Mouse (Mus musculus): Measurements from ENCODE around the gene Trmt2b. TPM values are rescaled to one million over a fixed set of nuclear protein-coding genes. Genes with fewer than 3 reads are reported as not detected.
"Not testable (repeated sequence)": the region's sequence is repeated elsewhere in the genome, so short reads cannot be mapped to it uniquely, and the experiment has no call there.

Gene Trmt2b
- total RNA-seq (2021), result 10 to 100 TPM; 39.7 to 56.7 TPM

DNA sequence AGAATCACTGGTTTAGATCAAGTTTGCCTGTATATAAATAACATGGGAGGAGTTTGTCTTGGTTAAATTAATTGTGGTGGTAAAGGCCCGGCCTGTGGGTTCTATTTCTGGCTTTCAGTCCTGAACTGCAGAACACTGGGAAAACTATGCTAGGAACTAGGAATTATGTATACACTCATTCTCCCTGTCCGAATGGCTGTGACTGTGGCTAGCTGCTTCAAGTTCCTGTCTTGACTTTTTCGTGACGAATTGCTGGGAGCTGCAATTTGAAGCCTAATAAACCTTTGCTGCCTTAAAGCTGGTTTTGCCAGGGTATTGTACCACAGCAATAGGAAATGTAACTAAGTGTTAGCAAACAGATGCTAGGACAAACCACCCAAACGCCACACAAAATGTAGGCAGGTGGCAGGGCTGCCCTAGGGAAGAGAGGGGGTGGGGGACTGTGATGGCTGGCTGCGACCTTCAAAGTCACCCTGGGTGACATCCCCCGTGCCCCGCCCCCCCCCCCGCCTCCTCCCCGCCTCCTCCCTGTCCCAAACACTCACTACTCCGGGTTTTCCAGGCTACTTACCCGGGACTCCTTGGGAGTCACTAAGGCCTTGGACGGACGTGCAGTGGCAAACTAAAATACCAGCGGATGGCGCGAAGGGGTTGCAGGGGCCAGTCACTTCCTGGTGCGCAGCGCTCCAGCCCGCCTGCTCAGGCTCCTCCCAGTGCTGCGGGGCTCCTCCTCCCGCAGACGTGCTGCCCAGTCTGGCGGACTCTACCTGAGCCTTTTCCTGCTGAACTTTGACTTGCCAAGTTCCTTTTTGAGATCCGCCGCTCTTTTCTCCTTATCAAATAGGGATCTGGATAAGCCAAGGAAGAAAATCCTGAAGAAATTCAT is at the start of gene Trmt2b:
TSS of gene Trmt2b (minus strand) at position 710 of the 886 bp plus-strand sequence.
- DNase-seq, result peak; percentile 67 to 68
- intact Hi-C loops (cut with DNase I), result loop anchor here (2.0 kb wide), 1 partner anchor 30 kb away; no protein-coding TSS in a partner anchor

DNA sequence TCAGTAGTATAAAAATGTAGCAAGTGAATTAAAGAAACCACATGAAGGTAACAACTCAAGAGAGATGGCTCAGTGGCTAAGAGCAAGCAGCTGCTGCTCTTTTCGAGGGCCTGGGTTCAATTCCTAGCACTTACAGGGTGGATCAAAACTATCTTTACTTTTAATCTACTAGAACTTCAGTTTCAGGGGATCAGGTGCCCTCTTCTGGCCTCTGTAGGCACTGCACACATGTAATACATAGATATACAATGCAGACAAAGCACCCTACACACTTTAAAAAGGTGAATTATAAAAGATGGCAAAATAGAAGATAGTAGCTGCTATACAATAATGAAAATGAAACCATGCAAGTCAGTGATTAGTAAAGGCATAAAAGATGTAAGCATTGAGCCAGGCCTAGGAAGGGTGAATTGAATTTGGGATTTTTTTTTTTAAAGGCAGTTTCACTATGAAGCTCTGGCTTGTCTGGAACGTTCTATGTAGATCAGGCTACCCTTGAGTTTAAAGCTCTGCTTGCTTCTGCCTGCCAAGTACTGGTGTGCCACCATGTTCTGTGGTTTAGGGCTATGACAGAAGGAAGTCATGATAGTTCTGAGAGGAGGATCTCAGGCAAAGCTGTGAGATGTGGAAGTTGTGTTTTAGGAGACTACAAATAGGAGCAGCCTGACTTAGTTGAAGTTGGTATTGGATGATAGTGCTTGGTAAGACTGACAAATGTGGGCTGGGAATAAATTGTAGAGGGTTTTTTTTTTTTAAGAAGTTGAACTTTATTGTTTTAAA is 42.6 kb upstream of the Trmt2b start:
- peak in 1 of 2 experiments; percentile 23 for DNase-seq
- intact Hi-C loops (cut with DNase I), result loop anchor here (2.0 kb wide), 1 partner anchor 187 kb away; no protein-coding TSS in a partner anchor

GRCm38 (mm10) chrX:134311193-134311592 is 34.4 kb upstream of the Trmt2b start:
- DNase-seq; intact Hi-C loops (cut with DNase I): not testable (repeated sequence)

- no peak for DNase-seq
- intact Hi-C loops (cut with DNase I), result loop anchor here (5.0 kb wide), 1 partner anchor 251 kb away; the partner anchor contains the start of gene Cstf2
These were observed 31.5 kb upstream of the Trmt2b start for GRCm38 (mm10) chrX:134308275-134308634.

- intact Hi-C loops (cut with DNase I), result loop anchor here (2.0 to 5.0 kb wide), 2 partner anchors 31 to 250 kb away; partner anchors contain the start of genes Cstf2 and Trmt2b
- peak; percentile 84 to 86 for DNase-seq
These were observed 30.9 kb upstream of the Trmt2b start, which contains the start of gene Cenpi for GRCm38 (mm10) chrX:134307534-134308274. Cenpi (plus strand) TSS chrX:134308084.

DNA sequence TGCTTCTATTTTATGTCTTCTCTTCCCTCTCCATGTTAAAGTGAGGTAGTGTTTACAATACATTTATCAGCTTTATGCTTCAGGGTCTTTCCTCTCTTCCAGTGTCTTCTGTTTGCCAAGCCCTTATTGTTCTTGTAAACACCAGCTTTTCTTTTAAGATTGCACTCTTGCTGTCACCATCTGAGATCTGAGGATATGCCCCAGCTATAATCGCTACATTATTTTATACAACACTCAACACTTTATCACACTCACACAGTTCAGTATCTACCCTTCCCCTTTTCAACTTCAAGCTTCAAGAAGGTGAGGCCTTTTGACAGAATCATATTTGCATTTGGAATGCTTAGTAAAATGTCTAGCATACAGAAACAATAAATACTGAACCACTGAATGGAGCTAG is 26.5 kb upstream of the Trmt2b start:
- intact Hi-C loops (cut with DNase I), result no loop called here
- no peak for DNase-seq

DNA sequence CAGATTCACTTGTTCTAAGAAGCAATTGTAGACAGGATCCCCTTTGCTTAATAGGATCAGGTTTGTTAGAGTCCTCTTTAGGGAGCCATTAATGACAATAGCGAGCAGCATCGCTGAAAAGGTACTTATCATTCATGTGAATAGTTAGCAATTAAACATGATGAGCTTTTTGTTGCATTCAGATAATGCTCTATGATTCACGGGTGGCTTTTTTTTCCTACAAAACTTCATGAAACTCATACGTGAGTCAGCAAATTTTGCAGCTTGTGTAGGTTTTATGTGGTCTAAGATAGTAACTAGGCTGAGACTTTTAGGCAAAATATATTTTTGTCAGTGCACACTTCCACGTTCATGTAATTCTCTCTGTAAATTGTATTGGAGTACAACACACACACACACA is 23.4 kb upstream of the Trmt2b start:
- intact Hi-C loops (cut with DNase I), result no loop called here
- no peak for DNase-seq

- intact Hi-C loops (cut with DNase I), result no loop called here
These were observed 20.4 kb upstream of the Trmt2b start for GRCm38 (mm10) chrX:134297195-134297594.

GRCm38 (mm10) chrX:134296737-134297136 is 20.0 kb upstream of the Trmt2b start:
- intact Hi-C loops (cut with DNase I), result no loop called here
- no peak for DNase-seq

More at GRCm38 (mm10) chrX:134297195-134297594, 20.4 kb upstream of the Trmt2b start:
- DNase-seq, result no peak

DNA sequence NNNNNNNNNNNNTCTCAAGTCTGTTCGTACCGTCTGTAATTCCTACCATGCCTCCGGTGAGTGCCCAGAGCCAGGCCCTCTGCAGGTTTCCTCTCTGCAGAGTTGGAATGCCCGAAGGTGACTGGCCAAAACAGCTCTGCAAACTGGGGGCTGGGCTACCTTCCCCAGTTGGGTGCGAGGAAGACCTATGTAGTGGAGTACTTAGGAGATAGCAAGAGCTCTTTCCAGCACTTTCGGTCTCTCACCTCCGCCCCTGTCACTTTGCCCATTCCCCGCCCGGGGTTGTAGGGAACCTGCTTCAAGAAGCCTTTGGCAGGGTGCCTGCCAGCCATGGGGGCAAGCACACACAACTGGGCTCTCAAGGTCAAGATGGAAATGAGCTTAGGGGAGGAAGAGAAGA is 19.5 kb upstream of the Trmt2b start:
- DNase-seq, result peak; percentile 5 to 6
- intact Hi-C loops (cut with DNase I), result no loop called here

DNA sequence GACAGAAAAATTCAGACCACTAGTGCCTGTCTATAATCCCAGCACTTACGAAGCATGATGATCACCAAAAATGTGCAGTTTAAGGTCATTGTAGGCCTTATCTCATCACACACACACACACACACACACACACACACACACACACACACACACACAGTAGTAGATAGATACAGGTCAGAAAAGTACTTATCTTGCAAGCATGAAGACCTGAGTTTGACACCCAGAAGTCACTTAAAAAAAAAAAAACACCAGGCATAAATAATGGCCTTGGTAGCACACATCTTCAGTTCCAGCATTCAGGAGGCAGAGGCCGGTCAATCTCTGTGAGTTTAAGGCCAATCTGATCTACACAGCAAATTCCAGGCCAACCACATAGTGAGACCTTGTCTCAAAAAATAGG is 10.5 kb upstream of the Trmt2b start:
- DNase-seq, result no peak
- intact Hi-C loops (cut with DNase I), result no loop called here

DNA sequence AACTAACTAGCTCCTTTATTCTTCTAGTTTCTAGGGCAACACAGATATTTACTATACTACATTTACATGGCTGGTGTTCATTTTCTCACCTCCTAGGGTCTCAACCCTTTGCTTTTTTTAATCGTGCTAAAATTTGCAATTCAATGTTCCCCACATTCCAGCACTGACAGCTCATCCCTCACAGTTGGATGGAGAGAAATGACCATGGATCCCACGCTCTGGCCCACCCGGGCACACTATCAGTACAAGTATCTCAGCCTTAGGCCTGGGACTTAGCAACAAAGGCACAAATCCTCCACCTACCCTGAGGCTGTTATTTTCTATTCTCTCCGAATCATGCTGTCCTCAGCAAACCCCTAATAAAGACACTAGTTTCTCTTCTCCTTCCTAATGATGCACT is 9.0 kb upstream of the Trmt2b start:
- intact Hi-C loops (cut with DNase I), result no loop called here
- no peak for DNase-seq

DNA sequence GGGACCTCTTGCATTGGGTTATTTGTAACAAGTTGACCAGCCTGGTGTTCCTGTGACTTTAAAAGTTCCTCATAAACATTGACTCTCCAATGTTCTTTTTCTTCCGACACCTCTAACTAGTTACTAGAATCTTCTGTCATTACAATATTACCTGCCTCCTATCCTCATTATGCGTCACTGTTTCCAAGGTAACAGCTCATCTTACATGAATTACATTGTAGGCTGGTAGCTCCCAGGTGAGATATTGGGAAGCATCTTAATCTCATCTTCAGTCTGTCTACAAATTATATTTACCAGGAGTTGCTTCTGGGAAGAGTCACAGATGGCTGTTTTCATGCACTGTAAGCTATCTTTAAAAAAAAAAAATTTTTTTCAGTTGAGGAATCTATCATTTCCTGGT is 8.3 kb upstream of the Trmt2b start:
- intact Hi-C loops (cut with DNase I), result no loop called here

GRCm38 (mm10) chrX:134280531-134280930 is 3.7 kb upstream of the Trmt2b start:
- intact Hi-C loops (cut with DNase I), result no loop called here
- DNase-seq, result no peak

More for the DNA sequence above, 8.3 kb upstream of the Trmt2b start:
- no peak for DNase-seq

- peak; percentile 9 to 15 for DNase-seq
- intact Hi-C loops (cut with DNase I), result loop anchor here (2.0 kb wide), 1 partner anchor 31 kb away; no protein-coding TSS in a partner anchor
These were observed 1.1 kb downstream of the Trmt2b start for GRCm38 (mm10) chrX:134275715-134276114.

GRCm38 (mm10) chrX:134262129-134262528 is 14.7 kb downstream of the Trmt2b start:
- intact Hi-C loops (cut with DNase I), result no loop called here
- DNase-seq, result no peak

- DNase-seq, result no peak
- intact Hi-C loops (cut with DNase I), result no loop called here
These were observed 15.6 kb downstream of the Trmt2b start for GRCm38 (mm10) chrX:134261191-134261590.

DNA sequence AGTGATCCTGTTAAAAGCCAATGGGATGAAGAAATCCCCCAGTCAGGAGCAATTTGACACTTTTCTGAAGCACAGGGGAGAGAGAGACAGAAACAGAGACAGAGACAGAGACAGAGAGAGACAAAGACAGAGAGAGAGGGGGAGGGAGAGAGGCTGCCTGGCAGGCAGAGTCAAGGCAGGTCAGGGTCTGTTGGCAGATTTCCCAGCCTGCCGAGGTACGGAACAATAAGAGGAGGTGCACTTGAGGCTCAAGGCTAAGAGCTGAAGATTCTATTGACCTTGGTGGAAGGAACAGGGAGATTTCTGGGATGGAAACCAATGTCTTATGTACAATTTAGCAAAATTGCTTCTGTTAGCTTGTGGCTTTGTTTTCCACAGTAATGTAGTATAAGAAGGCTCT is 28.6 kb downstream of the Trmt2b start:
- no peak for DNase-seq
- intact Hi-C loops (cut with DNase I), result no loop called here

- no peak for DNase-seq
- intact Hi-C loops (cut with DNase I), result no loop called here
These were observed 30.8 kb downstream of the Trmt2b start for GRCm38 (mm10) chrX:134245946-134246345.

DNA sequence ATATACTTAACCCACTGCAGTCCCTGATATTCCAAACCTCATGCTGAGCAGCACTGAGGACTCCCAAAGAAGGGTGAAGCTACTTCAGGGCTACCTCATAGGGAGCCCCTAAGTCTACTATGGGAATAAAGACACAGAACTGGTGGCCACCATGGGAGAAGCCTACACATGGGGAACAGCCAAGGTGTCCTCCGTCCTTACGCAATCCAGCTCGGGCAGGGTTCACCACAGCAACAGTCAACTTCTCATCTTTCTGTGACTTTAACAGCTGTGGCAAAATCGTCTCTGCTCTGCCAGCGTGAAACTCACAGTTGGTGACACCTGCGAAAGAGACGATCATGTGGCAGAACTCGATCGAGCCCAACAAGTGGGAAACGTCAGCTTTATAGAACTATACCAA is 38.5 kb downstream of the Trmt2b start:
- intact Hi-C loops (cut with DNase I), result no loop called here
- no peak for DNase-seq

Data from heart, postnatal 36 days (tissue).